Mouse (Mus musculus): ENCODE data around the gene Fras1. TPM values are rescaled to one million over a fixed set of nuclear protein-coding genes. Genes with fewer than 3 reads are reported as not detected.

The Fras1 gene
- total and polyA plus RNA-seq, 3 experiments, result 1.00 to 1.6 (median 1.3) TPM

- no peaks in the 10 kb centered on the region for H3K4me1 ChIP-seq (ENCODE audit: control insufficient read depth, insufficient read depth, low read length)
- no peak overlapping the region for H3K9ac ChIP-seq (ENCODE audit: low read depth, low read length)
- DNase-seq, result no peak
- intact Hi-C loops (cut with DNase I), result no loop called here
- H3K27me3 ChIP-seq (ENCODE audit: control insufficient read depth, insufficient read depth, low read length), result no peaks in the 10 kb centered on the region
- TF ChIP-seq EP300 (IDR thresholded peaks at IDR 0.05; ENCODE audit: insufficient read depth, low read depth, low read length) (no peak), POLR2A (IDR thresholded peaks at IDR 0.05; ENCODE audit: insufficient read depth, low read depth, low read length) (no peak), CTCF (IDR thresholded peaks at IDR 0.05) (no peak)
- no peak overlapping the region for H3K4me3 ChIP-seq
- H3K36me3 ChIP-seq (ENCODE audit: control insufficient read depth, insufficient read depth, low read length), result no peaks in the 10 kb centered on the region
- no peak overlapping the region for H3K27ac ChIP-seq
- WGBS, result 92% methylated on average over 4 of the region's 4 CpGs
- no peaks in the 10 kb centered on the region for H3K79me2 ChIP-seq (replicated peaks; ENCODE audit: control insufficient read depth, insufficient read depth, low read length)
Observed at GRCm38 (mm10) chr5:96391086-96391485, 17.3 kb downstream of the Fras1 start.

GRCm38 (mm10) chr5:96394947-96395346, 21.2 kb downstream of the Fras1 start:
- Histone ChIP-seq H3K4me1 (ENCODE audit: control insufficient read depth, insufficient read depth, low read length) (no peaks in the 10 kb centered on the region), H3K27me3 (ENCODE audit: control insufficient read depth, insufficient read depth, low read length) (no peaks in the 10 kb centered on the region), H3K36me3 (ENCODE audit: control insufficient read depth, insufficient read depth, low read length) (no peaks in the 10 kb centered on the region), H3K4me3 (no peak overlapping the region), H3K27ac (no peak overlapping the region), H3K9ac (ENCODE audit: low read depth, low read length) (no peak overlapping the region), H3K79me2 (replicated peaks; ENCODE audit: control insufficient read depth, insufficient read depth, low read length) (no peaks in the 10 kb centered on the region)
- 89% methylated on average over 4 of the region's 4 CpGs for WGBS
- DNase-seq, result no peak
- intact Hi-C loops (cut with DNase I), result no loop called here
- no peak for TF ChIP-seq CTCF (IDR thresholded peaks at IDR 0.05)
- TF ChIP-seq POLR2A (IDR thresholded peaks at IDR 0.05; ENCODE audit: insufficient read depth, low read depth, low read length), result no peak

- Histone ChIP-seq H3K4me1 (ENCODE audit: control insufficient read depth, insufficient read depth, low read length) (no peaks in the 10 kb centered on the region), H3K4me3 (no peak overlapping the region), H3K27ac (no peak overlapping the region), H3K36me3 (ENCODE audit: control insufficient read depth, insufficient read depth, low read length) (no peaks in the 10 kb centered on the region), H3K27me3 (ENCODE audit: control insufficient read depth, insufficient read depth, low read length) (no peaks in the 10 kb centered on the region), H3K79me2 (replicated peaks; ENCODE audit: control insufficient read depth, insufficient read depth, low read length) (no peaks in the 10 kb centered on the region), H3K9ac (ENCODE audit: low read depth, low read length) (no peak overlapping the region)
- TF ChIP-seq CTCF (IDR thresholded peaks at IDR 0.05) (no peak), EP300 (IDR thresholded peaks at IDR 0.05; ENCODE audit: insufficient read depth, low read depth, low read length) (no peak), POLR2A (IDR thresholded peaks at IDR 0.05; ENCODE audit: insufficient read depth, low read depth, low read length) (no peak)
- WGBS, result 60% methylated on average over 5 of the region's 5 CpGs
- intact Hi-C loops (cut with DNase I), result no loop called here
- no peak for DNase-seq
Observed at GRCm38 (mm10) chr5:96395786-96396650, 22.3 kb downstream of the Fras1 start.

GRCm38 (mm10) chr5:96402555-96402954, 28.8 kb downstream of the Fras1 start:
- Histone ChIP-seq H3K27me3 (ENCODE audit: control insufficient read depth, insufficient read depth, low read length) (no peaks in the 10 kb centered on the region), H3K36me3 (ENCODE audit: control insufficient read depth, insufficient read depth, low read length) (no peaks in the 10 kb centered on the region), H3K79me2 (replicated peaks; ENCODE audit: control insufficient read depth, insufficient read depth, low read length) (no peaks in the 10 kb centered on the region), H3K9ac (ENCODE audit: low read depth, low read length) (no peak overlapping the region), H3K4me1 (ENCODE audit: control insufficient read depth, insufficient read depth, low read length) (no peaks in the 10 kb centered on the region), H3K27ac (no peak overlapping the region), H3K4me3 (no peak overlapping the region)
- TF ChIP-seq POLR2A (IDR thresholded peaks at IDR 0.05; ENCODE audit: insufficient read depth, low read depth, low read length), result no peak
- no peak for TF ChIP-seq CTCF (IDR thresholded peaks at IDR 0.05)
- no peak for TF ChIP-seq EP300 (IDR thresholded peaks at IDR 0.05; ENCODE audit: insufficient read depth, low read depth, low read length)
- intact Hi-C loops (cut with DNase I), result no loop called here
- WGBS, result 68% methylated on average over 3 of the region's 3 CpGs
- no peak for DNase-seq

GRCm38 (mm10) chr5:96405139-96405842, 31.5 kb downstream of the Fras1 start:
- Histone ChIP-seq H3K27me3 (ENCODE audit: control insufficient read depth, insufficient read depth, low read length) (no peaks in the 10 kb centered on the region), H3K4me1 (ENCODE audit: control insufficient read depth, insufficient read depth, low read length) (no peaks in the 10 kb centered on the region), H3K79me2 (replicated peaks; ENCODE audit: control insufficient read depth, insufficient read depth, low read length) (no peaks in the 10 kb centered on the region), H3K4me3 (no peak overlapping the region), H3K36me3 (ENCODE audit: control insufficient read depth, insufficient read depth, low read length) (no peaks in the 10 kb centered on the region), H3K9ac (ENCODE audit: low read depth, low read length) (no peak overlapping the region), H3K27ac (no peak overlapping the region)
- intact Hi-C loops (cut with DNase I), result no loop called here
- no peak for TF ChIP-seq CTCF (IDR thresholded peaks at IDR 0.05)
- no peak for TF ChIP-seq POLR2A (IDR thresholded peaks at IDR 0.05; ENCODE audit: insufficient read depth, low read depth, low read length)
- TF ChIP-seq EP300 (IDR thresholded peaks at IDR 0.05; ENCODE audit: insufficient read depth, low read depth, low read length), result no peak
- no peak for DNase-seq
- WGBS, result 71% methylated on average over 8 of the region's 8 CpGs

GRCm38 (mm10) chr5:96408291-96408690, 34.5 kb downstream of the Fras1 start:
- Histone ChIP-seq H3K27me3 (ENCODE audit: control insufficient read depth, insufficient read depth, low read length) (no peaks in the 10 kb centered on the region), H3K4me3 (no peak overlapping the region), H3K36me3 (ENCODE audit: control insufficient read depth, insufficient read depth, low read length) (no peaks in the 10 kb centered on the region), H3K27ac (no peak overlapping the region), H3K79me2 (replicated peaks; ENCODE audit: control insufficient read depth, insufficient read depth, low read length) (no peaks in the 10 kb centered on the region), H3K4me1 (ENCODE audit: control insufficient read depth, insufficient read depth, low read length) (no peaks in the 10 kb centered on the region), H3K9ac (ENCODE audit: low read depth, low read length) (no peak overlapping the region)
- DNase-seq, result no peak
- intact Hi-C loops (cut with DNase I), result no loop called here
- WGBS, result 43% methylated on average over 2 of the region's 2 CpGs
- TF ChIP-seq EP300 (IDR thresholded peaks at IDR 0.05; ENCODE audit: insufficient read depth, low read depth, low read length) (no peak), POLR2A (IDR thresholded peaks at IDR 0.05; ENCODE audit: insufficient read depth, low read depth, low read length) (no peak), CTCF (IDR thresholded peaks at IDR 0.05) (no peak)

Measured in heart, adult 2 months (tissue).